Mouse (Mus musculus) layer of hippocampus, adult 2 months (tissue): ENCODE results near the gene Syne1. TPM values are rescaled to one million over a fixed set of nuclear protein-coding genes. Genes with fewer than 3 reads are reported as not detected.

Experiments used
- DNase-seq, 2 experiments: peaks; one replicate each; pipeline ENCODE4 v3.0.0; 2022; ENCODE audit warnings: low spot score in 2 of 2
- H3K27ac ChIP-seq: fragments of 200-600 bp; 2 replicates; pipeline ENCODE4 v1.8.1; 2022
- H3K4me3 ChIP-seq: fragments of 200-600 bp; 2 replicates; pipeline ENCODE4 v1.8.1; 2022; ENCODE audit warnings: mild to moderate bottlenecking
- CTCF ChIP-seq: fragments of 200-600 bp; conservative IDR thresholded peaks from 2 replicates; pipeline ENCODE4 v1.8.1; 2022; ENCODE audit warnings: antibody characterized with exemption, mild to moderate bottlenecking, moderate library complexity
- total RNA-seq, 2 experiments: library from RNA; stranded (reverse); gene quantifications; 2 replicates each; pipeline ENCODE4 v1.2.3; 2021

Syne1 gene
- total RNA-seq, 2 experiments from 2014 or later = 307 to 317 TPM

DNA sequence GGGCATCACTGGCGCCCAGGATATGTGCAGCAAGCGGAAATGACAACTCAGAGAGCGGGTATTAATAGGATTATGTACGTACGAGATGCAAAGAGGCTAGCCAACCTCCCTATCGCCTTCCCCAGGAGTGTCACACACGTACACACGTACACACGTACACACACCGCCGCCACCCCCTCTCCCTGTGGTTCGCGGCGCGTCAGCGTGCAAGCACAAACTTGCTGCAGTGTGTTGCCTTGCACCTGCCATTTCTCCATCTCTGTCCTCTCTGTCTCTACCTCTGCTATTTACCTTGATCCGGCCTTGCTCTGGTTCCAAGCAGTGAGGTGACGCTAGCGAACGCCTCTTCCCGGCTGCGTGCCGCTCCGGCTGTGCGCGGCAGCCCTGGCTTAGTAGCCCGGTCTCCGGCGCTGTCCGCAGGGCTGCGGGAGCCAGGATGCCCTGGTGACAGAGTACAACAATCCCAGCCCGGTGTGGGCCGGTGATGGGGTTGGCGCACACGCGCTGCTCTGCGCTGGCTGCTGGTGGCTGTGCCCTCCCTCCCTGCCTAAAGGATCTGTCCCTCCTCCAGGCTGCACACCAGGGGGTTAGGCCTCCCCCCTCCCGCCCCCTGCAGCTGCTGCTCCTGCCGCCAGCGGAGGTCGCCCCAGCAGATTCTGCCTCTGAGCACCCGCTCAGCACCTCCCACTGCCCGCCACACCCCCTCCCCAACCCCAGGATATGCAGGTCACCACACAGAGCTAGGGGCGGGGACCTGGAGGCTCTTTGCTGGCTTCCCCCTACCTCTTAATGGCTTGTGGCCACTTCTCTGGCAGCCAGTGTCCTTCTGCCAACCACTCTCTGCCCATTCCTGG, 887 bp downstream of the Syne1 start:
- TF ChIP-seq CTCF = peak; percentile 54
- H3K4me3 ChIP-seq = peak overlapping the region; percentile 92
- peak; percentile 42 to 56 for DNase-seq
- peak overlapping the region; percentile 97 for H3K27ac ChIP-seq

DNA sequence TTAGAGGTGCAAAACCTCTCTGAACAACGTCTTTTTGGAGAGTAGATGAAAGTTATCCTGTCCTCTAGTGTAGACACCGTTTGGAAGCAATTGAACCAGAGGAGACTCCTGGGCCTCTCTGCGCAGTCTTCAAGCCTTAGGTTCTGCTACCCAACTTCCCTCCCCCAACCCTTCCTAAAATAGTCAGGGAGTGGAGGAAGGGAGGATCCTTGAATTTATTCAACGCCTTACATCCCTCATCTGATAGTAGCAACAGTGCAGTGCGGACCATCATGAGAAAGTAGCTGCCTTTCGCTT, 1.5 kb downstream of the Syne1 start:
- peak; percentile 24 to 39 for DNase-seq
- TF ChIP-seq CTCF = no peak
- H3K27ac ChIP-seq = peak overlapping the region; percentile 97

DNA sequence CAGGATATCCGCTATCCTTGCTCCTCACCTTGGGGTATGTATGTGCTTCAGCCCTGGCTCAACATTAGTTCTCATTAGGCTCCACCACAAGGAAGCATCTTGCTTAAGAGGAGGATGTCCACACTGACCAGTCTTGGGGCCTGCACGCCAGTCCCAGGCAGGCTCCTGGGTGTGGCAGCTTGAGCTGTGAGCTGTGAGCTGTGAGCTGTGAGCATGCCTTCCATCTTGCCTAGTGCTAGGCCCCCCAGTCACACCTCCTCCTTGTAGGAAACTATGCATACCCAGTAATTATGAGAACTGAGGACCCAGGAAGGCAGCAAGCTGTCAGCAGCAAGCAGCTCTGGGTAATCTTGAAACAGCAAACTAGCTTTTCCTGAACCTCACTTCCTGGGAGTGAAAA, 2.6 kb downstream of the Syne1 start:
- DNase-seq = no peak

More for the DNA sequence above, 1.5 kb downstream of the Syne1 start:
- H3K4me3 ChIP-seq = peak overlapping the region; percentile 92

GRCm38 (mm10) chr10:5547769-5548168, 3.5 kb downstream of the Syne1 start:
- DNase-seq = no peak
- no peak overlapping the region; the same call in 1 of the 2 replicates for H3K4me3 ChIP-seq
- no peak for TF ChIP-seq CTCF
- no peak overlapping the region for H3K27ac ChIP-seq

More for the DNA sequence above, 2.6 kb downstream of the Syne1 start:
- H3K4me3 ChIP-seq = peak overlapping the region; percentile 92; the same call in 1 of the 2 replicates
- peak overlapping the region; percentile 97; the same call in 1 of the 2 replicates for H3K27ac ChIP-seq
- no peak for TF ChIP-seq CTCF

GRCm38 (mm10) chr10:5546428-5546827, 4.9 kb downstream of the Syne1 start:
- no peak for TF ChIP-seq CTCF
- Histone ChIP-seq H3K27ac (no peak overlapping the region), H3K4me3 (no peak overlapping the region)
- no peak for DNase-seq

GRCm38 (mm10) chr10:5528284-5528683, 23.0 kb downstream of the Syne1 start:
- H3K27ac ChIP-seq = peak overlapping the region; percentile 76
- DNase-seq = peak; percentile 55 to 64
- no peak overlapping the region for H3K4me3 ChIP-seq
- TF ChIP-seq CTCF = no peak

DNA sequence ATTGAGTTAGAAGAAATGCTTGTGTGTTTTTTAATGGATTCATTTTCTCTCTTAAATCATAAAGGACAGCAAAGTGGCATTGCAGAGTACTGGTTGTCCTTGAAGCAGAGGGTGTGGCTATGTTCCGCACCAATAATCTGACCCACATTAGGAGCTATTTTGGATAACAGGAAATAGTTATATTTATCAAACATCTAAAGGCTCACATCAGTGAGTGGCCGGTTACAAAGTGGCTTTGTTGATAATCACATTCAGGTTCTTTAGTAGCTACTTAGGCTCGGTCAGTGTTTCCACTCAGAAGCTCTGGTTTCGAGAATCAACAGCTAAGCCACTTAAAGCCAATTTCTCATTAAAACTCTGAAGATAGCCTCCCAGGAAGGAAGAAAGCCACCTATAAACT, 23.6 kb downstream of the Syne1 start:
- DNase-seq = no peak
- no peak for TF ChIP-seq CTCF
- Histone ChIP-seq H3K4me3 (no peak overlapping the region), H3K27ac (peak overlapping the region; percentile 76)

DNA sequence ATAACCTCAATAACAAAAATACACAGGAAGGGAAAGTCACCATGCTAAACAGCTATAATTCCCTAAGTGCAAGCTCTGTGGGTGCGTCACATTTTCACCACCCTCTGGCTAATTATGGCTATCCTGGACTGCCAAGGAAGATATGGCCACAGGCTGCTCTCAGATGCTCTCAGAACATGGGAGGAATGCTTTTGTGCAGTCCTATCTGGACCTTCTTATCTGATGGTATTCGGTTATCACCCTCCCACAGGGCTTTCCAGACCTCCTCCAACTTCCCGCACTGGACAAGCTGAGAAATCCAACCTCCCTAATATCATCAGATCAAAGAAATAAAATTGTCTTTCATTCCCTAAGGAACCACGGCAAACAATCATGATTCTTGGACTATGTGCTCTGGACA, 28.4 kb downstream of the Syne1 start:
- no peak for TF ChIP-seq CTCF
- Histone ChIP-seq H3K4me3 (no peak overlapping the region), H3K27ac (no peak overlapping the region)
- no peak for DNase-seq

DNA sequence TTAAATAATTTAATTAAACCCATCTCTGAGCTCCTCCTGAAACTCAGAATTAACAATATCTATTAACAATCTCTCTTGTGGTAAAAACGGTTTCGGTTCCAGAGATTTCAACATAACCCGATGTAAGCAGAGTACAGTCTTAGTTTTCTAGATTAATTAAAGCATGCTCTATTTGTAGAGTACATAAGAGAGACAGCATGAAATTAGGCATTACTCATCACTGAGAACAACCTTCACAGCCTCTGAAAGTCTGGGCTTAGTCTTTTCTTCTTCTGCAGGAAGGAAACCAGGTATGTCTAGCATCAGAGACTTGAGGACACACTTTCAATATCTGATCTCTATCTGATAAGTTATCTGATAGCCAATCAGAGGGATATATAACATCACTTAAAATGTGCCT, 29.0 kb downstream of the Syne1 start:
- TF ChIP-seq CTCF = no peak
- DNase-seq = no peak
- H3K27ac ChIP-seq = no peak overlapping the region
- no peak overlapping the region for H3K4me3 ChIP-seq

GRCm38 (mm10) chr10:5520695-5521094, 30.6 kb downstream of the Syne1 start:
- no peak for DNase-seq
- no peak for TF ChIP-seq CTCF
- Histone ChIP-seq H3K27ac (no peak overlapping the region), H3K4me3 (no peak overlapping the region)

DNA sequence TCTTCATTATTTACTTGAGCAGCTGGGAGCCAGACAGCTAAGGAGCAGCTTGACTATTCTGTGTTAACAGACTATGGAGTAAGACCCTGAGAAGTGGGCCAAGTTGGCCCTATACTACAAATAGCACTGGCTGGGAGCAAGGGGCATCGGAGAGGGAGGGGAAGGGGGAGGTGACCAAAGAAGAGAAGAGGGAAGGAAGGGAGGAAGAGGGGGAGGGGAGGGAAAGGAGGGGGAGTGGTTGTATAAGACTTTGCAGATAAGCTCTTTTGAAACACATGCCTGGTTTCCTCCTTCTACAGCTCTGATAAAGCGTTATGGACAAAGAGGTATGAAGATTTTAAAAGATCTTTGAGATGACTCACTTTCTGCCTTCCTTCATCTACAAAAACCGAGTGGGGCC, 36.0 kb downstream of the Syne1 start:
- Histone ChIP-seq H3K4me3 (no peak overlapping the region), H3K27ac (peak overlapping the region; percentile 46; the same call in 1 of the 2 replicates)
- DNase-seq = no peak
- TF ChIP-seq CTCF = no peak

GRCm38 (mm10) chr10:5514134-5514533, 37.1 kb downstream of the Syne1 start:
- Histone ChIP-seq H3K27ac (no peak overlapping the region), H3K4me3 (no peak overlapping the region)
- no peak for DNase-seq
- TF ChIP-seq CTCF = no peak

- Histone ChIP-seq H3K4me3 (no peak overlapping the region), H3K27ac (no peak overlapping the region)
- TF ChIP-seq CTCF = peak; percentile 72
- DNase-seq = no peak
Observed at GRCm38 (mm10) chr10:5512285-5512684, 39.0 kb downstream of the Syne1 start.

DNA sequence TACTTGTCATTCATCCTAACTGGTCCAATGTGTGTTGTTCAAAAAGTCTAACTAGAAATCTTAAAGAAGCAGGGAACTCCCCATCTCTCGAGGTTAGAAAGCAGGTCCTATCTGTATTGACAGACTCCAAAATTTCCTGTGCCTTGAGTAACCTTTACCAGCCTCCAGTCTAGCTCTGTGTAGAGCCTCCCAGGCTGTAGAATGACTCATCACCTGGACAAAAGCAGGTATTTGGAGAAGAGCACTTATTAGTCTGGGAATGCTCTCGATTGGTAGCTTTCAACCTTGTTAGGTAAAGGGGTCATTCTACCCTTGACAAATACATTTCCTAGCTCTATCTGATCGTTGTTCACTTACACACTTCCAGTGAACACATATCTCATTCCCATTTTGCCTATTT, 39.9 kb downstream of the Syne1 start:
- no peak for DNase-seq
- no peak overlapping the region for H3K4me3 ChIP-seq
- H3K27ac ChIP-seq = no peak overlapping the region
- TF ChIP-seq CTCF = no peak
